Mouse (Mus musculus): Measurements from ENCODE around the gene Apobec1. TPM values are rescaled to one million over a fixed set of nuclear protein-coding genes. Genes with fewer than 3 reads are reported as not detected.
"Not testable (repeated sequence)": the region's sequence is repeated elsewhere in the genome, so short reads cannot be mapped to it uniquely, and the experiment has no call there.

Apobec1 gene
- polyA plus RNA-seq, 1 experiment from 2014 or later: 3.3 TPM

DNA sequence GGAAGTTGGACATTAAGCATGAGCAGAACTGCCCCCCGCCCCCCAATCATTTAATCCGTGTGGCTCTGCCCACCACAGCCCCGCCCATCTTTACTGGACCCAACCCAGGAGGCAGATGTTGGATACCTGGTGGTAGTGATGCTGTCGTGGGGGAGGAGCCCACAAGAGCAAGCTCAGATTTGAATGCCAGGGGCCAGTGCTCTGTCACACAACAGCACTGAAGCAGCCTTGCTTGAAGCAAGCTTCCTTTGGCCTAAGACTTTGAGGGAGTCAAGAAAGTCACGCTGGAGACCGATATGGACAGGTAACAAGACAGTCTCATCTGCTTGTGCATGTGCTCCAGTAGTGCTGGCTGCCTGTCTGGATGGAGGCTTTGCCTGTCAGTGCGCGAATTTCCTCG lies 48.6 kb downstream of the Apobec1 start, which contains the start of gene Aicda:
Gene Aicda, plus strand, starts transcription at position 196 of the 400 bp plus-strand sequence.
- Histone ChIP-seq H3K4me3 (replicated peaks) (no peak within 1 kb of the TSS), H3K27me3 (0 out of 2 replicates have a peak, but pooled peaks cover 8% of the 10 kb centered on the region), H3K36me3 (no peaks in the 10 kb centered on the region), H3K4me1 (peaks cover 5% of the 10 kb centered on the region; the same call in 1 of the 2 replicates), H3K9me3 (replicated peaks) (no peaks in the 10 kb centered on the region), H3K9ac (no peak within 1 kb of the TSS), H3K27ac (no peak within 1 kb of the TSS), H3K4me2 (no peak within 1 kb of the TSS)
- no peak for ATAC-seq (replicated peaks; ENCODE audit: low FRiP score)
- 54% methylated on average over 9 of the region's 9 CpGs for WGBS

DNA sequence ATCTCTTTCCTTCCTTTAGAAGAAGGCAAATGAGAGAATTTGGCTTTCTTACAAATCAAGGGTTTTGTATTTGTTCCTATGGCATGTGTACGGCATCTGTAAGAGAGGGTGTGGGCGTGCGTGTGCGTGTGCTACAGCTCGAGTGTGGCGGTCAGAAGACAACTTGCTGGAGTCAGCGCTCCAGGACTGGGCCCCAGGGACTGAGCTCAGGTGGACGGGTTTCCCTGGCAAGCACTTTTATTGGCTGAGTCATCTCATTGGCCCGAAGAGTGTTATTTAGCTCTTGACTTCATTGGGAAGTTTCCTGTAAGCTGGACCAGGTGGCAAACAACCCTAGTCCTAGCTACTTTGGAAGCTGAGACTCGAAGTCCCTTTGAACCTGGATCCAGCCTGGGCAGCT lies 56.3 kb downstream of the Apobec1 start:
- WGBS: 74% methylated on average over 10 of the region's 10 CpGs
- no peaks in the 10 kb centered on the region for H3K36me3 ChIP-seq
- no peak for ATAC-seq (replicated peaks; ENCODE audit: low FRiP score)

DNA sequence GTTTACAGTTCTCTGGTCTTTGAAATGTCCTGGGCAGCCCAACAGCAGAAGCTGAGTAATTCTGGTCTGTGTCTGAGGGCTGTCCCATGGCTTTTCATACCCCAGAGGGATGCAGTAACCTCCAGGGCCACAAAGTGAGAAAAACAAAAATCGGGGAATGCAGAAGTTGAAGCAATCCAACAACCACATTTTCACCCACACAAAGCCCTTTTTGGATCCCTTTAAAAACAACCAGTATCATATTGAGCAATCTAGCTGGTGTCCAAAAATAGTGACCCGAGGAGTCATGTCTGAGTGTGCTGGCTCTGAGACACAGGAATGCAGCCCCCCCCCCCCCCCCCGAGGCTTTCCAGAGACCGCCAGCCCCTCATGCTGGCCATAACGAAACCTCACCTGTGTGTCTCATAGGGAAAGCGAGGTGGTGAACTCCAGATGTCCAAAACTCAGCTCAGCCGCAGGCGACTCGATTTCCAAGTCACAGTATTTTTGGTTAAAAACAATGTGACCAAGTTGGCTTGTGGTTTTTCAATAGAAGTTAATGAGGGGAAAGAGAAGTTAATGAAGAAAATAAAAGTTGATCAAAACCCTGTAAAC lies 56.9 kb downstream of the Apobec1 start:
- Histone ChIP-seq H3K4me1 (no peaks in the 10 kb centered on the region), H3K36me3 (no peaks in the 10 kb centered on the region), H3K9ac (no peak overlapping the region), H3K4me2 (no peak overlapping the region), H3K9me3 (replicated peaks) (no peaks in the 10 kb centered on the region), H3K4me3 (replicated peaks) (no peak overlapping the region), H3K27ac (no peak overlapping the region), H3K27me3 (no peaks in the 10 kb centered on the region)
- no peak for ATAC-seq (replicated peaks; ENCODE audit: low FRiP score)
- WGBS: 71% methylated on average over 9 of the region's 9 CpGs

More for the DNA sequence above, 56.3 kb downstream of the Apobec1 start:
- H3K27ac ChIP-seq: no peak overlapping the region
- no peak overlapping the region for H3K4me2 ChIP-seq
- no peaks in the 10 kb centered on the region for H3K4me1 ChIP-seq
- H3K4me3 ChIP-seq (replicated peaks): no peak overlapping the region
- H3K27me3 ChIP-seq: no peaks in the 10 kb centered on the region
- no peak overlapping the region for H3K9ac ChIP-seq
- no peaks in the 10 kb centered on the region for H3K9me3 ChIP-seq (replicated peaks)

- Histone ChIP-seq H3K4me2 (no peak overlapping the region), H3K4me3 (replicated peaks) (no peak overlapping the region), H3K27me3 (no peaks in the 10 kb centered on the region), H3K9ac (no peak overlapping the region), H3K27ac (no peak overlapping the region), H3K9me3 (replicated peaks) (no peaks in the 10 kb centered on the region), H3K36me3 (no peaks in the 10 kb centered on the region), H3K4me1 (no peaks in the 10 kb centered on the region)
- ATAC-seq (replicated peaks; ENCODE audit: low FRiP score): no peak
- WGBS: 90% methylated on average over 1 of the region's 1 CpGs
Measured at GRCm38 (mm10) chr6:122544672-122545071, 57.6 kb downstream of the Apobec1 start.

DNA sequence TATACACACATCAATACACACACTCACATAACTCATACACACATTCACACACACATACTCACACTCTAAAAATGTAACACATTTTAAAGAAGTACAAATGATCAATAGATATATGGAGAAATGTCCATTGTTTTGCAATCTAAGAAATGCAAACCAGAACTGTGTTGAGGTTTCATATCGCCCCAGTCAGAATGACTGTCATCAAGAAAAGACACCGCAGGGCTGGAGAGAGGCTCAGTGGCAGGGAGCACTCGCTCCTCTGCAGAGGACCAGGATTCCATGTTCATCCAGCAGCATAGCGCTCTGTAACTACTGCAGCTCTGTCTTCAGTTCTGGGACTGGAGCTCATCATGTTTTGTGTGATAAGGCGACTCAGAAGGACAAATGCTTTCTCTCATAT lies 58.7 kb downstream of the Apobec1 start:
- no peak for ATAC-seq (replicated peaks; ENCODE audit: low FRiP score)
- Histone ChIP-seq H3K4me3 (replicated peaks) (no peak overlapping the region), H3K9me3 (replicated peaks) (no peaks in the 10 kb centered on the region), H3K9ac (no peak overlapping the region), H3K27ac (no peak overlapping the region), H3K36me3 (no peaks in the 10 kb centered on the region), H3K27me3 (no peaks in the 10 kb centered on the region), H3K4me2 (no peak overlapping the region), H3K4me1 (no peaks in the 10 kb centered on the region)
- 86% methylated on average over 5 of the region's 5 CpGs for WGBS

DNA sequence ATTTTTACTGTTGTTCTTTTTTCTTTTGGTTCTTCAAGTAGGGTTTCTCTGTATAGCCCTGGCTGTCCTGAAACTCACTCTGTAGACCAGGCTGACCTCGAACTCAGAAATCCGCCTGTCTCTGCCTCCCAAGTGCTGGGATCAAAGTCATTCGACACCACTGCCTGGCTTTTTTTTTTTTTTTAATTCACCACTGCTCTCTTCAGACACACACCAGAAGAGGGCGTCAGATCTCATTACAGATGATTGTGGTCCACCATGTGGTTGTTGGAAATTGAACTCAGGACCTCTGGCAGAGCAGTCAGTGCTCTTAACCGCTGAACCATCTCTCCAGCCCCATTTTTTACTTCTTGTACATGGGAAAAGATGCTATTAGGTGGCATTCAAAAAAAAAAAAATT lies 59.8 kb downstream of the Apobec1 start:
- H3K27me3 ChIP-seq; H3K4me2 ChIP-seq; H3K4me1 ChIP-seq; H3K4me3 ChIP-seq (replicated peaks); H3K27ac ChIP-seq; H3K9me3 ChIP-seq (replicated peaks); ATAC-seq (replicated peaks; ENCODE audit: low FRiP score); H3K9ac ChIP-seq; H3K36me3 ChIP-seq: not testable (repeated sequence)
- 78% methylated on average over 5 of the region's 5 CpGs for WGBS

DNA sequence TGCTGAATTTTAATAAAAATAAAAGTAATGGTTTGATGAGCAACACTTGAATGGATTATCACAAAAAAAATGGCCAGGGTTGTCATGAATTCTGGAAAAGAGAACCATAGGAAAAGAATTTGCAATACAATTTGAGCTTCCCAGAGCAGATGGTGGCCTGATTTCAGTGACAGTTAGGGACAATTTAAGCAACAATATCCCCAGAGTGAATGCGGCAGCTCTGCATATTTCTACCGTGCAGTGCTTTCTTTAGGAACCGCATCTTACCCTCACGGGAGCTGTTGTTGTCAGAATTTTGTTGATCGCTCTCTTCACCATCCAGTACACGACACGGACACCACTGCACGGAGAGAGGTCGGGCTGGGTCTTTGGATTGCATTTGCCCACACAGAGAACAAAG lies 62.7 kb downstream of the Apobec1 start:
- Histone ChIP-seq H3K27ac (no peak overlapping the region), H3K4me3 (replicated peaks) (no peak overlapping the region), H3K4me1 (no peaks in the 10 kb centered on the region), H3K9ac (no peak overlapping the region), H3K27me3 (no peaks in the 10 kb centered on the region), H3K9me3 (replicated peaks) (no peaks in the 10 kb centered on the region), H3K4me2 (no peak overlapping the region), H3K36me3 (no peaks in the 10 kb centered on the region)
- WGBS: 89% methylated on average over 9 of the region's 9 CpGs
- ATAC-seq (replicated peaks; ENCODE audit: low FRiP score): no peak

DNA sequence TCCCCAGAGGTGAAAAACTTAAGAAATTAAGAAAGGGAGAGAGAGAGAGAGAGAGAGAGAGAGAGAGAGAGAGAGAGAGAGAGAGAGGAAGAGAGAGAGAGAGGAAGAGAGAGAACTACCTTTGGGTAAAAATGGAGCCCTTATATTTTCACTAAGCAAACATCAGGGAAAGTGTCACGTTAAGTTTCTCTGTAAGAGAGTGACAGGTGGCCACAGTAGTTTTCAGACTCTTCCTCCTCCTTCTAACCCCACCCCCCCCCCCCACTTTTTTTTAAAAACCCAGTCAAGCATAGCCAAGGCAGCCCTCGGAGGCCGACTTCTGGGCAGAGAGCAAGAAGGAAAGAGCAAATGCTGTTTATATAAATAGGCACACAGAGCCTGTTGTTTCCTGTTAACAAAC lies 68.2 kb downstream of the Apobec1 start:
- Histone ChIP-seq H3K4me2 (no peak overlapping the region), H3K4me3 (replicated peaks) (no peak overlapping the region), H3K27ac (no peak overlapping the region), H3K4me1 (0 out of 2 replicates have a peak, but pooled peaks cover 5% of the 10 kb centered on the region), H3K9ac (no peak overlapping the region), H3K9me3 (replicated peaks) (no peaks in the 10 kb centered on the region), H3K27me3 (no peaks in the 10 kb centered on the region), H3K36me3 (no peaks in the 10 kb centered on the region)
- no peak for ATAC-seq (replicated peaks; ENCODE audit: low FRiP score)
- WGBS: 30% methylated on average over 3 of the region's 3 CpGs

DNA sequence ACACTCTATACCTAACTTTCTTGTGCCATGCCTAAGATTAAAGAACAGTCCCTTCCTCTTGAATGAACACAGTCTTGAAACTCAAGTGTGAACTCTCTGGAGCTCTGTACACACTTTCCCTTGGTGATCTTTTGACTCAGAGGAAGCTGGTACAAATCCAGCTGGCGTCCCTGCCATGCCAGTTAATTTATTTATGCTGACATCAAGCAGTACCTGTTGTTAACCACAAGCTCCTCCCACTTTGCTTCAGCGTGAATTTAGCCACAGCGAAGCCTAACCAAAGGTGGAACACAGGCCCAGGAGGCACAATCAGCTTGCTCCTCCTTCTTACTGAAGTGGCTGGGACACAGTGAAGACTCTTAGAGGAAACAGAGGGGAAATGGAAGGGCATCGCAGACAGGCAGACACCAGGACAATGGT lies 69.4 kb downstream of the Apobec1 start:
- ATAC-seq (replicated peaks; ENCODE audit: low FRiP score): peak; percentile 59
- no peak overlapping the region for H3K9ac ChIP-seq
- 5% methylated on average over 4 of the region's 4 CpGs for WGBS

DNA sequence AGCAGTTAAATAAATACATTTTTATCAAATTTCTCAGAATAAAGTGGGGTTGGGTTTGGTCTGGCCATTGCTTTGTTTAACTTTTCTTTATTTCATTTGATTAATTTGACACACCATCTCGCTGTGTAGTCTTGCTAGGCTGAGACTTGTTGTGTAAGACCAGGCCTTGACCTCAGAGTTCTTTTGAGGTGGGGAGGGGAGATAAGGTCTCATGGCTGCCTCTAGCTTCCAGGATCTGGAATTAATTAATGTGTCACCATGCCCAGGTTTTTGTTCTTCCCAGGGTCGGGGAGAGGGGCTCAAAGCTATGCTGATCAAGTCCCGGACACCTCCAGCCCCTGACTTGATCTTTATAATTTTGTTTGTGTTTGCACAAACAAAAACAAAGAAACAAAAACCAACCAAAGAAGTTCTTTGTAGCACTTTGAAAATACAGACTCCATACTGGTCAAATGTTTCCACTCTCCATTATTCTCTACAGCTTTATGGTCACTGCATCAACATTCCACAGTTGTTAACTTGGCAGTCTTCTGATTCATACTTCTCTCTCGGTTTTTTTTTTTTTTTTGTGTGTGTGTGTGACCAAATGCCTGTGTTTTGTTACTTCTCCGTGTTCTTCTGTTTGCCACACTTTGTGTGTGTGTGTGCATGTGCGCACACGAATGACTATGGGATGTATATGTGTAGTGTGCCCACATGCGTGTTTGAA lies 70.6 kb downstream of the Apobec1 start:
- WGBS: 67% methylated on average over 8 of the region's 8 CpGs

More for the DNA sequence above, 69.4 kb downstream of the Apobec1 start:
- Histone ChIP-seq H3K4me3 (replicated peaks) (no peak overlapping the region), H3K27ac (no peak overlapping the region), H3K4me1 (0 out of 2 replicates have a peak, but pooled peaks cover 5% of the 10 kb centered on the region), H3K36me3 (no peaks in the 10 kb centered on the region), H3K9me3 (replicated peaks) (no peaks in the 10 kb centered on the region), H3K27me3 (no peaks in the 10 kb centered on the region), H3K4me2 (peak overlapping the region; percentile 47)

DNA sequence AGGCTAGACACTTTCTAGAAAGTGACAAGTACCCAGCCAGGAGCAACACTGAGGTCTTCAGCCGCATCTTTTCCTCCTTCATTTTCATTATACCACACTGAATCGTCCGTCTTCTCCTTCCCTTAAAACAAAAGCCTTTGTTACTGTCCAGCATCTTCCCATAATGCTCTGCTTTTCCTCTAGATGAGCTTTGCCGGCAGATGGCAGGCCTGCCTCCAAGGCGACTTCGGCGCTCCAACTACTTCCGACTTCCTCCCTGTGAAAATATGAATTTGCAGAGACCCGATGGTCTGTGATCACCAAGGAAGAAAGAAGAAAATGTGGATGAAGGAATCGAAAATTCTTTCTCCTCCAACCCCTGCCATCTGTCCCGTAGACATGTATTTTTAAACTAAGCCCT lies 74.1 kb downstream of the Apobec1 start:
- no peak overlapping the region for H3K27ac ChIP-seq
- H3K4me2 ChIP-seq: no peak overlapping the region
- 0 out of 2 replicates have a peak, but pooled peaks cover 3% of the 10 kb centered on the region for H3K4me1 ChIP-seq
- no peak overlapping the region for H3K4me3 ChIP-seq (replicated peaks)
- 90% methylated on average over 11 of the region's 11 CpGs for WGBS
- H3K9ac ChIP-seq: no peak overlapping the region
- H3K9me3 ChIP-seq (replicated peaks): no peaks in the 10 kb centered on the region
- no peak for ATAC-seq (replicated peaks; ENCODE audit: low FRiP score)
- H3K27me3 ChIP-seq: no peaks in the 10 kb centered on the region
- no peaks in the 10 kb centered on the region for H3K36me3 ChIP-seq

More for the DNA sequence above, 70.6 kb downstream of the Apobec1 start:
- Histone ChIP-seq H3K36me3 (no peaks in the 10 kb centered on the region), H3K9ac (no peak overlapping the region), H3K4me2 (no peak overlapping the region), H3K4me3 (replicated peaks) (no peak overlapping the region), H3K27me3 (no peaks in the 10 kb centered on the region), H3K27ac (peak overlapping the region; percentile 56), H3K4me1 (0 out of 2 replicates have a peak, but pooled peaks cover 5% of the 10 kb centered on the region), H3K9me3 (replicated peaks) (no peaks in the 10 kb centered on the region)
- no peak; the same call in 1 of the 2 replicates for ATAC-seq (replicated peaks; ENCODE audit: low FRiP score)

Data from kidney, embryonic 15.5 days (tissue).